ENCODE assay signal across 11 mouse cellular contexts in genomic region chrX:136115015-136115414, GRCm38 (mm10). TPM values are rescaled to one million over a fixed set of nuclear protein-coding genes. Genes with fewer than 3 reads are reported as not detected.
DNase-seq lines count a peak whose midpoint lies in the region; ATAC-seq lines count a peak whose summit lies in the region.
"Had no signal": no experiment of that assay in that cellular context is flagged by ENCODE, and none has a peak within 500 bp of the region (broad histone marks: within the 10 kb centered on the region; RNA-seq: fewer than 3 reads in every experiment).

No protein-coding gene starts in this region.

- no peak for DNase-seq in heart, postnatal 14 days
- peak; percentile 86 for DNase-seq in MEL-GATA-1-ER (ENCODE audit: extremely low read depth, low read depth)
- DNase-seq in midbrain, embryonic 10.5 days (ENCODE audit: low spot score): no peak
- DNase-seq in spleen, adult 12 weeks (ENCODE audit: low spot score): no peak
- DNase-seq in gastrocnemius, postnatal 14 days: no peak
- no peak for DNase-seq in gastrocnemius, postnatal 25 days
- DNase-seq: heart, adult 18-20 months; thymus, adult 18-20 months had no signal

- H3K27ac ChIP-seq in heart, embryonic 15.5 days: no peak overlapping the region
- H3K27ac ChIP-seq in forebrain, embryonic 15.5 days (replicated peaks): no peak overlapping the region
- H3K27ac ChIP-seq in midbrain, embryonic 10.5 days (replicated peaks): no peak overlapping the region

- H3K4me2 ChIP-seq in heart, embryonic 15.5 days: peak overlapping the region; percentile 68
- H3K4me2 ChIP-seq in forebrain, embryonic 15.5 days (replicated peaks): peak overlapping the region; percentile 51

- WGBS in heart, embryonic 15.5 days: 23% methylated on average over 4 of the region's 4 CpGs
- 40% methylated on average over 4 of the region's 4 CpGs for WGBS in forebrain, embryonic 15.5 days
- 48% methylated on average over 4 of the region's 4 CpGs for whole genome bisulfite sequencing in midbrain, embryonic 10.5 days

- intact Hi-C loops in heart, postnatal 14 days (cut with DNase I): no loop called here
- intact Hi-C loops in gastrocnemius, postnatal 14 days (cut with DNase I; ENCODE audit: low total_unique reads): no loop called here

- no peaks in the 10 kb centered on the region for H3K9me3 ChIP-seq in heart, embryonic 15.5 days (replicated peaks)
- no peaks in the 10 kb centered on the region for H3K9me3 ChIP-seq in forebrain, embryonic 15.5 days
- H3K9me3 ChIP-seq in midbrain, embryonic 10.5 days (replicated peaks): no peaks in the 10 kb centered on the region

- H3K36me3 ChIP-seq in heart, embryonic 15.5 days: no peaks in the 10 kb centered on the region
- H3K36me3 ChIP-seq in forebrain, embryonic 15.5 days: no peaks in the 10 kb centered on the region
- H3K36me3 ChIP-seq in midbrain, embryonic 10.5 days: no peaks in the 10 kb centered on the region

- H3K4me3 ChIP-seq in heart, embryonic 15.5 days: no peak overlapping the region
- H3K4me3 ChIP-seq in forebrain, embryonic 15.5 days: peak overlapping the region; percentile 50
- peak overlapping the region; percentile 50 for H3K4me3 ChIP-seq in midbrain, embryonic 10.5 days

- ATAC-seq in heart, embryonic 15.5 days (replicated peaks; ENCODE audit: insufficient number of reproducible peaks, insufficient read depth, low FRiP score, low read depth): no peak
- no peak for ATAC-seq in forebrain, embryonic 15.5 days (replicated peaks)

- no peaks in the 10 kb centered on the region for H3K4me1 ChIP-seq in heart, embryonic 15.5 days (replicated peaks)
- no peaks in the 10 kb centered on the region for H3K4me1 ChIP-seq in forebrain, embryonic 15.5 days
- H3K4me1 ChIP-seq in midbrain, embryonic 10.5 days: no peaks in the 10 kb centered on the region

- no peak overlapping the region for H3K9ac ChIP-seq in heart, embryonic 15.5 days
- H3K9ac ChIP-seq in forebrain, embryonic 15.5 days (replicated peaks): no peak overlapping the region

- H3K27me3 ChIP-seq in heart, embryonic 15.5 days: no peaks in the 10 kb centered on the region; the same call in 1 of the 2 replicates
- 0 out of 2 replicates have a peak, but pooled peaks cover 3% of the 10 kb centered on the region for H3K27me3 ChIP-seq in forebrain, embryonic 15.5 days
- peaks cover 44% of the 10 kb centered on the region for H3K27me3 ChIP-seq in midbrain, embryonic 10.5 days (ENCODE audit: low read depth, poor library complexity, severe bottlenecking)

RNA-seq across cellular contexts. Expression of gene Bex4, which starts 23.8 kb away (rescaled TPM):
- polyA plus RNA-seq in heart, embryonic 15.5 days (2015; fragmentation: Nextera tagmentation; extraction: Ambion mirVana): 131 and 190 TPM in 2 replicates
- 1 to 10 TPM in 1 of 2 experiments, under 1 TPM in 1; 0.71 to 1.7 TPM for total RNA-seq in heart, postnatal 14 days (2021)
- 138 and 141 TPM in 2 replicates for polyA plus RNA-seq in forebrain, embryonic 15.5 days (2015; fragmentation: Nextera tagmentation; extraction: Ambion mirVana)
- 88.7 and 106 TPM in 2 replicates for polyA plus RNA-seq in midbrain, embryonic 10.5 days (2016; fragmentation: Nextera tagmentation; extraction: Ambion mirVana)
- not detected for total RNA-seq in gastrocnemius, postnatal 14 days (2021)
- total RNA-seq in gastrocnemius, postnatal 25 days (2021): not detected
- total RNA-seq: neutrophil, adult 5-6 weeks had no signal

RNA-seq across cellular contexts. Expression of gene Nxf3, which starts 30.0 kb away (rescaled TPM):
- 0.09 and 0.53 TPM in 2 replicates for polyA plus RNA-seq in heart, embryonic 15.5 days (2015; fragmentation: Nextera tagmentation; extraction: Ambion mirVana)
- not detected for total RNA-seq in heart, postnatal 14 days (2021)
- polyA plus RNA-seq in forebrain, embryonic 15.5 days (2015; fragmentation: Nextera tagmentation; extraction: Ambion mirVana): not detected in 2 replicates
- not detected in 2 replicates for polyA plus RNA-seq in midbrain, embryonic 10.5 days (2016; fragmentation: Nextera tagmentation; extraction: Ambion mirVana)
- total RNA-seq in gastrocnemius, postnatal 14 days (2021): not detected
- total RNA-seq in gastrocnemius, postnatal 25 days (2021): not detected
- total RNA-seq: heart, adult 18-20 months; neutrophil, adult 5-6 weeks had no signal

RNA-seq across cellular contexts. Expression of gene Bex2, which starts 47.0 kb away (rescaled TPM):
- 12.5 and 28.2 TPM in 2 replicates for polyA plus RNA-seq in heart, embryonic 15.5 days (2015; fragmentation: Nextera tagmentation; extraction: Ambion mirVana)
- total RNA-seq in heart, postnatal 14 days (2021): under 1 TPM in 1 of 2 experiments, not detected in 1; 0.59 TPM
- polyA plus RNA-seq in forebrain, embryonic 15.5 days (2015; fragmentation: Nextera tagmentation; extraction: Ambion mirVana): 618 and 628 TPM in 2 replicates
- 303 and 318 TPM in 2 replicates for polyA plus RNA-seq in midbrain, embryonic 10.5 days (2016; fragmentation: Nextera tagmentation; extraction: Ambion mirVana)
- under 1 TPM; 0.27 to 0.43 TPM for total RNA-seq in gastrocnemius, postnatal 14 days (2021)
- not detected for total RNA-seq in gastrocnemius, postnatal 25 days (2021)
- total RNA-seq: heart, adult 18-20 months; neutrophil, adult 5-6 weeks had no signal

RNA-seq across cellular contexts. Expression of gene Tceal8, which starts 57.1 kb away (rescaled TPM):
- polyA plus RNA-seq in heart, embryonic 15.5 days (2015; fragmentation: Nextera tagmentation; extraction: Ambion mirVana): 219 and 266 TPM in 2 replicates
- total RNA-seq in heart, postnatal 14 days (2021): 10 to 100 TPM; 27.2 to 34.4 TPM
- polyA plus RNA-seq in forebrain, embryonic 15.5 days (2015; fragmentation: Nextera tagmentation; extraction: Ambion mirVana): 112 and 115 TPM in 2 replicates
- 178 and 192 TPM in 2 replicates for polyA plus RNA-seq in midbrain, embryonic 10.5 days (2016; fragmentation: Nextera tagmentation; extraction: Ambion mirVana)
- total RNA-seq in gastrocnemius, postnatal 14 days (2021): 10 to 100 TPM; 29.8 to 32.9 TPM
- total RNA-seq in gastrocnemius, postnatal 25 days (2021): 10 to 100 TPM; 13.9 to 18.7 TPM
